Mouse (Mus musculus): ENCODE measurements around the gene Kctd3. TPM values are rescaled to one million over a fixed set of nuclear protein-coding genes. Genes with fewer than 3 reads are reported as not detected.

Kctd3 gene
- polyA plus RNA-seq, 1 experiment from 2014 or later, result 20.1 TPM

DNA sequence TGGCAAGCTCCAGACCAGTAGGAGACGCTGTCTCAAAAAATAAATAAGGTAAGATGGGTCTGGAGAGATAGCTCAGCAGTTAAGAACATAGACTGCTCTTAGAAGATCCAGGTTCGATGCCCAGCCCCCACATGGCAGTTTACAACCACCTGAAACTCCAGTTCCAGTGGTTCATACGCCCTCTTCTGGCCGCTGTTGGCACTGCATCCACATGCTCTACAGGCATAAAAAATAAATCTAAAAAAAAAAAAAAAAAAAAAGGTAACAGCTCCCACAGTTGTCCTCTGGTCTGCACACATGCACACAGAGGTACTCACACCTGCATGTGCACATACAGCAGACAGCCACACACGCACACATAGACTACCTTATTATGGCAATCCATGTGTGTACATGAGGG, 59.8 kb downstream of the Kctd3 start:
- WGBS, result 54% methylated on average over 5 of the region's 5 CpGs
- Histone ChIP-seq H3K27ac (ENCODE audit: low read length) (no peak overlapping the region), H3K4me1 (ENCODE audit: control insufficient read depth, insufficient read depth, low read length) (no peaks in the 10 kb centered on the region; the same call in 1 of the 2 replicates), H3K4me2 (ENCODE audit: low read depth, low read length) (no peak overlapping the region), H3K9me3 (replicated peaks; ENCODE audit: control insufficient read depth, low read length) (no peaks in the 10 kb centered on the region), H3K27me3 (ENCODE audit: control insufficient read depth, insufficient read depth, low read length) (no peaks in the 10 kb centered on the region), H3K9ac (ENCODE audit: low read length) (no peak overlapping the region), H3K36me3 (ENCODE audit: control insufficient read depth, insufficient read depth, low read length) (no peaks in the 10 kb centered on the region), H3K4me3 (replicated peaks; ENCODE audit: low read length) (no peak overlapping the region)
- no peak for ATAC-seq (ENCODE audit: insufficient read depth, low FRiP score)

- Histone ChIP-seq H3K9me3 (replicated peaks; ENCODE audit: control insufficient read depth, low read length) (no peaks in the 10 kb centered on the region), H3K9ac (ENCODE audit: low read length) (no peak overlapping the region), H3K4me3 (replicated peaks; ENCODE audit: low read length) (no peak overlapping the region), H3K27ac (ENCODE audit: low read length) (no peak overlapping the region), H3K36me3 (ENCODE audit: control insufficient read depth, insufficient read depth, low read length) (no peaks in the 10 kb centered on the region), H3K4me2 (ENCODE audit: low read depth, low read length) (no peak overlapping the region), H3K4me1 (ENCODE audit: control insufficient read depth, insufficient read depth, low read length) (no peaks in the 10 kb centered on the region; the same call in 1 of the 2 replicates), H3K27me3 (ENCODE audit: control insufficient read depth, insufficient read depth, low read length) (no peaks in the 10 kb centered on the region)
- WGBS, result 80% methylated on average over 11 of the region's 11 CpGs
- ATAC-seq (ENCODE audit: insufficient read depth, low FRiP score), result no peak
Observed at GRCm38 (mm10) chr1:188946849-188947248, 60.8 kb downstream of the Kctd3 start.

- H3K9me3 ChIP-seq (replicated peaks; ENCODE audit: control insufficient read depth, low read length), result no peaks in the 10 kb centered on the region
- H3K9ac ChIP-seq (ENCODE audit: low read length), result no peak overlapping the region
- H3K27me3 ChIP-seq (ENCODE audit: control insufficient read depth, insufficient read depth, low read length), result no peaks in the 10 kb centered on the region
- H3K27ac ChIP-seq (ENCODE audit: low read length), result no peak overlapping the region
- H3K36me3 ChIP-seq (ENCODE audit: control insufficient read depth, insufficient read depth, low read length), result no peaks in the 10 kb centered on the region
- no peak for ATAC-seq (ENCODE audit: insufficient read depth, low FRiP score)
- WGBS, result 10% methylated on average over 8 of the region's 8 CpGs
- no peak overlapping the region for H3K4me2 ChIP-seq (ENCODE audit: low read depth, low read length)
- H3K4me1 ChIP-seq (ENCODE audit: control insufficient read depth, insufficient read depth, low read length), result no peaks in the 10 kb centered on the region; the same call in 1 of the 2 replicates
- H3K4me3 ChIP-seq (replicated peaks; ENCODE audit: low read length), result no peak overlapping the region
Observed at GRCm38 (mm10) chr1:188945326-188945725, 62.3 kb downstream of the Kctd3 start.

- Histone ChIP-seq H3K36me3 (ENCODE audit: control insufficient read depth, insufficient read depth, low read length) (no peaks in the 10 kb centered on the region), H3K27me3 (ENCODE audit: control insufficient read depth, insufficient read depth, low read length) (no peaks in the 10 kb centered on the region), H3K4me1 (ENCODE audit: control insufficient read depth, insufficient read depth, low read length) (no peaks in the 10 kb centered on the region), H3K27ac (ENCODE audit: low read length) (no peak overlapping the region), H3K9me3 (replicated peaks; ENCODE audit: control insufficient read depth, low read length) (no peaks in the 10 kb centered on the region), H3K4me2 (ENCODE audit: low read depth, low read length) (no peak overlapping the region), H3K9ac (ENCODE audit: low read length) (no peak overlapping the region), H3K4me3 (replicated peaks; ENCODE audit: low read length) (no peak overlapping the region)
- WGBS, result 83% methylated on average over 14 of the region's 14 CpGs
- ATAC-seq (ENCODE audit: insufficient read depth, low FRiP score), result no peak
Observed at GRCm38 (mm10) chr1:188937246-188937780, 70.3 kb downstream of the Kctd3 start.

Measured in stomach, embryonic 16.5 days (tissue).